Mouse (Mus musculus) heart, postnatal 0 days (tissue): Measurements from ENCODE around the gene Nup62.

Experiments
- CTCF ChIP-seq: IDR thresholded peaks from 2 replicates; pipeline ENCODE4 v1.5.1; 2016; ENCODE audit warnings: antibody characterized with exemption, control low read depth, low read depth
- EP300 ChIP-seq: IDR thresholded peaks from 2 replicates; pipeline ENCODE4 v1.6.1; 2016; ENCODE audit warnings: antibody characterized with exemption, low read depth

GRCm38 (mm10) chr7:44849416-44850111 is 33.7 kb downstream of the Nup62 start:
- TF ChIP-seq CTCF: no peak
- TF ChIP-seq EP300: 0 out of 2 replicates have a peak, but pooled peaks have one; percentile 62
